Mouse (Mus musculus) telencephalon, adult 2 months (tissue): Measurements from ENCODE around the gene Gm28230.

Source experiments
- DNase-seq: peaks from one replicate; pipeline ENCODE4 v3.0.0-alpha.2; 2011; ENCODE audit warnings: low read depth, low spot score

Gm28230 gene

GRCm38 (mm10) chr2:74763245-74763735 lies 36.8 kb downstream of the Gm28230 start:
- DNase-seq = no peak

GRCm38 (mm10) chr2:74763976-74764375 lies 37.4 kb downstream of the Gm28230 start:
- no peak for DNase-seq

DNA sequence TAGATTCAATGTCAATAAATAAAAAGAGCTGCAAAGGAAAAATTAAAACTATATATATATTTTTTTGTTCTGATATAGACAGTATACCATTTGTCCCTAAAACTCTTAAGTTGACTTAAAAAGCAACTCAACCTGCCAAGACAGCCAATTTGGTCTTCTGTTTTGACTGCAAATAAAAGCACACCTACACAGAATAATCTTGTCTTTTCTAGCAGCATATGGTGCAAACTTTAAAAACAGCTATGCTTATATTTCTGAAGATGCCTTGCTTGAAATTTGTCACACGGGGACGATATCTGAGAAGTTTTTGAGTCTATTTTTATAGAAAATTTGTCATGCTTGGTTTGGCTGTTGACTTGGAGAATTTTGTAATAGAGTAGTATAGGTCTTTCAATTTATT lies 47.8 kb downstream of the Gm28230 start:
- peak; percentile 76 for DNase-seq

DNA sequence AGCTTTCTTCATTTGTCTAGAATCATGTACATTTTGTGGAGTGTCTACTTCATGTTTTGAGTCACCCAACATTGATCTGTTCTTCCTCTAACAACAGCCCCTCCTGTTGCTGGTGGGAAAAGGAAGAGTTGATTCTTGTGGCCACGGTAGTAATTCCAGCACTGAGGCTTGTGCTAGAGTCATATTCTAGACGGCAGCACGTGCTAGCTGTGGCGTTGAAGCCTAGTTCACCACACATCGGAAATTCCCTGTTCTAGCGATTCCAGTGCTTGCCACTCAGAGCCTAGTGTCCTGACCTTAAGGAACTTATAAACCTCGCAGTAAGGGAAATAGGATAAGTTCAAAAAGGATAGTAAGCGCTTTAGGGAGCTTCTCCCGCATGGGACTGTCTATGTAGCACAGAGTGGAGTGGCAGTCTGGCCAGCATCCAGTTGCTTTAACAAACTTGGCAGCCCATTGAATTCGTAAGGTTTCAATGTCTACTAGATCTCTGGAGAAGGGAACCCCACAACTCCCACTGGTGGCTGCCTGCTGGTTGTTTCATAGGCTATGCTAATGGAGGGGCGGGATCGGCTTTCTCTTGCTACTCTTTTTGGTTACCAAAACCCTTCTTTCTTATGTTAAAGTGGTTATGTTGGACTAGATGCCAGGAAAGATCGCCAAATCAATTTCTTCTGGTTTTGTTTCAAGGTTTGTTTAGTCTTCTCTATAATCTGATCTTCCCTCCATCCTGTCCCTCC lies 51.2 kb downstream of the Gm28230 start:
- no peak for DNase-seq

DNA sequence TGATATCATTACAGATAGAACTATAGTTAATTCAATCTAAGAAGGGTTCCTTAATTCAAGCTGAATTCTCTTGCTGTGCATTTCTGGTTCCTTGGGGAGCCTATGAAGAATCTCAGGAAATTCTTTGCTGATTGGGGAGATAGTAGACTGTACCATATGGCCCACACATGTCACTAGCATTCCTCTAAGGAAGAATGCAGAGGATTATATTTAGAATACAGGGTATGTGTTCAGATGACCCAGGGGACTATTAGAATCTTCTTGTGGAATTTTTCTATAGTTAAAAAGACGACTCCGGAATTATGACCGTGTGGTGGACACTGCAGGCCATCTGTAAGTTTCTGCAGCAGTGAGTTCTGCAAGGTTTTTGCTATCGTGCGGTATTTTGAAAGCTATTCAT lies 54.9 kb downstream of the Gm28230 start:
- DNase-seq = no peak

GRCm38 (mm10) chr2:74795531-74795930 lies 69.0 kb downstream of the Gm28230 start:
- no peak for DNase-seq
